Mouse (Mus musculus) kidney, adult 11 months (tissue): Measurements from ENCODE around the gene 4933409G03Rik.
A peak's percentile ranks its signal among the peaks of the same experiment; 100 is the strongest.
"Not testable (repeated sequence)": the region's sequence is repeated elsewhere in the genome, so short reads cannot be mapped to it uniquely, and the experiment has no call there.

ENCODE experiments used
- DNase-seq: peaks from one replicate; pipeline ENCODE4 v3.0.0; 2022

4933409G03Rik gene

GRCm38 (mm10) chr2:68582113-68582512 lies at the start of gene 4933409G03Rik:
TSS of gene 4933409G03Rik (plus strand) at chr2:68582413.
- no peak for DNase-seq

DNA sequence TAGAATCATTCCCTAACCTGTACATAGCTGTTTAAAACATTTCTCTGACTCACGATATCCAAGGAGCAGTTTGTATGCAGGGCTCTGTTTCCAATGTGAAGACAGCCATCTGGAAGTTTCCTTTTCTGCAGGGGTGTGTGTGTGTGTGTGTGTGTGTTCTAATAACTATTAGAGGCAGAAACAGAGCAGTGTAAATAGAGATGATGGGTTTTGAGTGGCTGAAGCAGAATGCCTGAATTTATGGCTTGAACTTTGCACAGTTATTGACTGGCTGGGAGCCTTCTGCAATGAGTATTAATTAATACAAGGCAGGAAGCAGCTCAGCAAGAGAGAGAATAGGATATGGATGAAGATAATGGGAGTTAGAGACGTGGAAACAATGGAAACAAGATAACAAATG lies 38.0 kb upstream of the 4933409G03Rik start:
- DNase-seq, result no peak

GRCm38 (mm10) chr2:68560821-68561220 lies 21.4 kb upstream of the 4933409G03Rik start:
- DNase-seq, result no peak

- DNase-seq, result peak; percentile 12
Observed at GRCm38 (mm10) chr2:68563331-68563730, 18.9 kb upstream of the 4933409G03Rik start.

DNA sequence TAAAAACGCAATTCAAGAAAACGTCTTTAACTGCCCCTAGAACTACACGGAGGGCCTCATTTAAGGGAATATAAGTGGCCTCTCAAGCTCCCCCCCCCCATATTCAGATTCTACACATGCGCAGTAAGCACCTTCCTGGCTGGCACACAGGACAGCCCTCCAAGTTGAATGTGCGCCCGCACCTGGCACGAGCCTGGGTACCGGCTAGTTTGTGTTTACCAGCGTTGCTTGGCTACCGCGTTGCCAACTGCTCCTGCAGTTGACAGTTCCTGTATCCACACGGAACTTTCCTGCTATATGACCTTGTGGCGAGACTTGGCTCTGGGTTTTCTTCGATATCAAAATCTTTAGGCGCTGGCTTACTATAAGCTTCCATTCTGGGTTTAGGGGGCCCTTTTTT lies 13.9 kb upstream of the 4933409G03Rik start:
- no peak for DNase-seq

DNA sequence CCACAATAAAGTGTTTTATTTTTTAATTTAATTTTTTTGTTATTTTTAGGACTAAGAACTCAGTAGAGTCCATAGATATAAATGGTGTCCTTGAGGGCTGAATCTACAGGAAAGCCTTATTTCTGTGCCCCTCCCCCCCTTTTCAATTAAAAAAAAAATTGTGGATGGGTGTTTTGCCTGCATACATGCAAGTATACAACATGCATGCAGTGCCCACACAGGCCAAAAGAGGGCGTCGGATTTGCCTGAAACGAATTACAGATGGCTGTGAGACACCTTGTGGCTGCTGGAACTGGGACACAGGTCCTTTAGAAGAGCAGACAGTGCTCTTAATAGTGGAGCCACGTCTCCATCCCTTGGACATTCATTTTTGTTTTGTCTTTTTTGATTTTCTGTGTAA lies 9.9 kb upstream of the 4933409G03Rik start:
- DNase-seq, result no peak

DNA sequence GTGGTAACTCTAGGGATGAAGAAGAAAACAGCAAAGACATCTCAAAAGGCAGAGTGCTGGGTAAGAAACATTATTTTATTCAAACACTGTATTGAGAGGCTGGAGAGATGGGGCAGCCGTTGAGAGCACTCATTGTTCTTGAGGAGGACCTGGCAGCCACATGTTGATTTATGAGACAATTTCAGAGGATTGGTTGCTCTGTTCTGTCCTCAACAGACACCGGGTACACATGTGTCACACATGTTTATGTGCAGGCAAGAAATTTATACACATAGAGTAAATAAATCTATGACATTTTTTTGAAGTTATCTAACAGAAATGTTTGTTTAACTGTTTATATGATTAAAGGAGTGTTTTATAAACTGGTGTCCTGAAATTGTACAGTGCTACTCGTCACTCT lies 10.6 kb downstream of the 4933409G03Rik start:
- no peak for DNase-seq

DNA sequence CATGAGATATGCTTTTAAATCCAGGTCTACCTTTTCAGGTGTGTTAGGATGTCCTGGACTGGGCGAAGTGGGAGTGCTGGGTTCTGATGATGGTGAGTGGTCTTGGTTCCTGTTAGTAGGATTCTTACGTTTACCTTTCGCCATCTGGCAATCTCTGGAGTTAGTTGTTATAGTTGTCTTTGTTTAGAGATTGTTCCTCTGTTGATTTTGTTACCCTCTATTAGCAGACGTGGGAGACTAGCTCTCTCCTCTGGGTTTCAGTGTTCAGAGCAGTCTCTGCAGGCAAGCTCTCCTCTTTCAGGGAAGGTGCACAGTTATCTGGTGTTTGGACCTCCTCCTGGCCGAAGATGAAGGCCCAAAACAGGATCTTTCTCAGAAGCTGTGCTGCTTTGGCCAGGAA lies 74.0 kb downstream of the 4933409G03Rik start, which contains the start of gene 4932414N04Rik:
TSS of gene 4932414N04Rik (plus strand) at position 301 of the 400 bp plus-strand sequence.
- not testable (repeated sequence) for DNase-seq
